Mouse (Mus musculus) embryonic fibroblast, embryonic 13.5 days (primary cell): ENCODE data around the gene Bloc1s4. TPM values are rescaled to one million over a fixed set of nuclear protein-coding genes. Genes with fewer than 3 reads are reported as not detected.
A peak's percentile ranks its signal among the peaks of the same experiment; 100 is the strongest.

ENCODE experiments used
- H3K27ac ChIP-seq: 2 replicates; pipeline ENCODE4 v1.5.1; 2012; ENCODE audit warnings: low read length, control low read depth, inconsistent platforms; ENCODE audit not compliant: insufficient read depth
- H3K4me1 ChIP-seq: 2 replicates; pipeline ENCODE4 v1.6.1; 2011; ENCODE audit warnings: low read length; ENCODE audit not compliant: control insufficient read depth, insufficient read depth
- H3K4me3 ChIP-seq: 2 replicates; pipeline ENCODE4 v1.5.1; 2011; ENCODE audit warnings: mild to moderate bottlenecking, control low read depth, low read length; ENCODE audit not compliant: insufficient read depth
- CTCF ChIP-seq: IDR thresholded peaks from 2 replicates; pipeline ENCODE4 v1.5.1; 2011; ENCODE audit warnings: mild to moderate bottlenecking, control low read depth, low read length, moderate library complexity, borderline replicate concordance; ENCODE audit not compliant: insufficient read depth
- POLR2A ChIP-seq: IDR thresholded peaks from 2 replicates; pipeline ENCODE4 v1.6.1; 2011; ENCODE audit warnings: low read depth, mild to moderate bottlenecking, control low read depth, low read length, moderate library complexity
- polyA plus RNA-seq: library from polyadenylated mRNA; stranded (reverse); fragments of >200 nt; gene quantifications from 2 replicates; pipeline ENCODE4 v1.2.4, GENCODE M21; 2011; ENCODE audit warnings: low read depth; ENCODE audit not compliant: missing spikeins, insufficient read length

Gene Bloc1s4
- polyA plus RNA-seq, 1 experiment: 9.3 TPM

DNA sequence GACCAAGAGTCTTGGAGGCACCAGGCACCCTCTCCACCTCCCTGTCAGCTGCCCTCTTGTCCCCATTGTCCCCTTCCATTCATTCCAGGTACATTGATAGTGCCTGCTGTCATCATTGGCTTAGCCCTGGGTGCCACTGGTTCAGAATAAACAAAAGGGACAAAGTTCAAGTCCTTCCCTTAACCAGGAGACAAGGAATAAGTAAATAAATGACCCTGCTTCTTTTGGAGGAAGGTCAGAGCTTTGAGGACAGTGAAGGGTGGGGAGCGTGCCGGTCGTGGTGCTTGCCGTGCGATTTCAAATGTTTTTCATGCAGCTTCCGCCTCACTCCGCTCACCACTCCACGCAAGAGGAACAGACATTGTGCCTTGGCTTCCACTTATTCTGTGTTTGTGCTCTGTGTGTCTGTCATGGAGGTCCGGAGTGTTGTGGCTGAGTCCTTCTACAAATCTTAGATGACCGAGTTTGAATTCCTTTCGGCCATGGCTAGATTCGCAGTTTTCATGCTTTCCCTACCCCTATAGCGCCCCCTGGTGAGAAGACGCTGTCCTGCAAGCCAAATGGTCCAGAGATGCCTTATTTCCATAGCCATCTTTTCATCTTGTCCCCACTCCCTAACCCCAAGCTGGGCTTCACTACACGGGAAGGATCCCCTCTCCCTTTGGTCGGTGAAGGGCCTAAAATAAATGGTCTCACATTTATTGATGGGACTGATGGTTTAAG lies 6.2 kb downstream of the Bloc1s4 start:
- Histone ChIP-seq H3K4me3 (no peak overlapping the region), H3K4me1 (0 out of 2 replicates have a peak, but pooled peaks cover 2% of the 10 kb centered on the region), H3K27ac (no peak overlapping the region)
- TF ChIP-seq POLR2A (no peak), CTCF (peak; percentile 80)

DNA sequence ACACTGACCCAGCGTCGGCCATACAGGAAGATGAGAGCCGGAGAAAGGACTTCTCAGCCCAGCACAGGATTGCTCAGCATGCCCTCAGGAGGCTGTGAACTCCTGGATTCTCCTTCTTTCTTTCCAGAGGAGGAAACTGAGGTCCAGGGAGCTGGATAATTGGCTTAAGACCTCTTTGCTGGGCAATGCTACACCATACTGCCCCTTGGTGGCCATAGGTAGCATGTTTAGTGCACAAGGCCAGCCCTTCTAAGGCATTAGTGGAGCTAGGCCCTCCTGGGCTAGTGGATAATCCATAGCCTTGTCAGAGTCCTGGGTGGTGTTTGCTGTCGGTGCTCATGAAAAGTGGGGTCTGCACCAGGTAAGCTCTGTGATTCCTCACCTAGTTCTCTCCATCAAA lies 8.6 kb downstream of the Bloc1s4 start:
- Histone ChIP-seq H3K27ac (no peak overlapping the region), H3K4me3 (no peak overlapping the region), H3K4me1 (0 out of 2 replicates have a peak, but pooled peaks cover 2% of the 10 kb centered on the region)
- peak; percentile 75; the same call in 1 of the 2 replicates for TF ChIP-seq CTCF
- no peak for TF ChIP-seq POLR2A

DNA sequence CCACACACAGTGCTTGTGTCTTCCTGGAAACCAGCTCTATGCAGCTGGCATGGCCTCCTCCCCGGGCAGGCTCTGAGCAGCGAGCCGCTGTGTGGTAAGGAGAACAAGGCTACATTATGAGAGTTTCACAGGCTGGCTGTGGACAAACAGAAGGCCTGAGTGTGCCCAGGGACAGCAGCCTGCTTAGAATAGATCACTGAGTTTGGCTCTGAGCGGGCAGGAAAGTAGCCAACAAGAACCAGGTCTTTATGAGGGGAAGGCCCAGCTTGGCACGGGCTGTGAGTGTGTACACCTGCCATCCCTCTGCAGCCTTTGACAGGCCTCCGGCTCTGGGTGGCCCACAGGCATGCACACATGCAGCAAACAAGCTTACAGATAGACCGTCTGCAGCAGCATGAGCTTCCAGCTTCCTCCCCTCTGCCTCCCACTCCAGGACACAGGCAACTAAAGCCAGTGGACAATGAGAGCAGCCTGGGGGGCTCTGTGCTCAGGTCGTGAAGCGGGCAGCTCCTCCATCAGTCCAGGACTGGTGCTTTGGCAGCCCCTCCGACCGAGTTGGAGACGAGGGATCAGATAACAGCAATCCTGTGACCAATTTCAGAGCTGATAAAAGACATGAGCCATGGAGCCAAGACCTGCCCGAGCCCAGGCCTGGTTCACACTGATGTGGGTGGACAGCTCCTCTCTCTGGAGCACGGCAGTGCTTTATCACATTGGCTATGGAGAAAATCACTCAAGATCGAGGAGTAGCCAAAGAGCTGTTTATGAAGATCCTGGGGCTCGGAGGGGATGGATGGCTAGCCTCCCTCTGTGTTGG lies 9.4 kb downstream of the Bloc1s4 start:
- Histone ChIP-seq H3K27ac (no peak overlapping the region), H3K4me1 (0 out of 2 replicates have a peak, but pooled peaks cover 2% of the 10 kb centered on the region), H3K4me3 (no peak overlapping the region)
- TF ChIP-seq CTCF: no peak

DNA sequence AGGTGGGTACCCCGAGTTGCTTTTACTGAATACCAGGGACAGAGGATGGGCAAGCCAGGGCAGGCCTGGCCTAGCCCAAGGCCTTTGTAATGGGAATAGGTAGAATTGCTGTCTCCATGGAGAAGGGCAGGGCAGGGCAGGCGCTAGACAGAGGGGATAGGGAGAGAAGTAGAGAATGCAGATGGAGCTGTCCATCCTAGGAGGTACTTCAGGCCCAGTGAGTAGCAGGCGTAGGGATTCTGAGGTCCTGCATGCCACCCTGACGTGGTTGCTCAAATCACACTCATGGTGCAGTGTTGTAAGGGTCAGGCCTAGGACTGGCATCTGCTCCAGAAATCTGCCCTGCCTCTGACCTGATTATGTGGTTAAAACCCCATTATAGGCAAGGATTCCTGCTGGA lies 10.7 kb downstream of the Bloc1s4 start:
- H3K4me3 ChIP-seq: no peak overlapping the region
- H3K4me1 ChIP-seq: 0 out of 2 replicates have a peak, but pooled peaks cover 2% of the 10 kb centered on the region
- no peak overlapping the region for H3K27ac ChIP-seq
- TF ChIP-seq CTCF (no peak), POLR2A (no peak)

DNA sequence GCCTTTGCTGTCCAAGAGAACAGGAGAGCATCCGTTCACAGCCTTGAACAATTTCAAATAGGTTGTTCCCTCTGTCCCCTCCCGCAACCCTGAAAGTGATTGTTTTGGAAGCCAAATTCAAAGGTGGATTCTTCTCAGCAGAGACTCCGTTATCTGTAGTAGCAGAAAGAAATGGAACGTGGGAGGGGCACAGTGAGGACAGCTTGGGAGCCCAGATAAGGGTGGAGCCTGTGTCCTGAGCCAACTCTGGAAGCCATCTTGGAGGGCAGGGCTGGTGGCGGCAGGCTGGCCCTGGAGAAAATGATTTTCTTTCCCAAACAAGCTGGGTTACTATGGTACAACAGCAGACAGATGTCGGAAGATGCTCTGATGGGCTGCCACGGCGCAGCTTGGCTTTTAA lies 12.4 kb downstream of the Bloc1s4 start:
- no peak for TF ChIP-seq POLR2A
- no peak for TF ChIP-seq CTCF
- Histone ChIP-seq H3K27ac (no peak overlapping the region), H3K4me1 (no peaks in the 10 kb centered on the region), H3K4me3 (no peak overlapping the region)

DNA sequence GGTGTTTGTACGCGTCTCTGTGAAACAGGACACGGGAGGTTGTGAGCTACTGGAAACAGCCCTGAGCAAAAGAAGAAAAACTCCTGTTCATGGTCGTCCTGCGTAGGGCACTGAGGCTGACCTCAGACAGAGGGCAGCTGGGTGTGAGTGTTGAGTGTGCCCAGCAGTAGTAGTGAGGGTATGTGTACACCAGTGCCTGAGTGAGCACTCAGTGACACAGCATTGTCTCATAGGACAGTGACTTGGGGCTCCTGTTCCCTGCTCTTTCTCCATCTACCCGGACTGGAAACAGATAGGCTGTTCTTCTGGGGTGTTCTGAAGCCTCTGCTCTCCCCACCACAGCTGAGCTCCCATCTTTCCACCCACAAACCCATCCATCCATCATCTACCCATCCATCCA lies 13.3 kb downstream of the Bloc1s4 start:
- Histone ChIP-seq H3K4me3 (no peak overlapping the region), H3K4me1 (no peaks in the 10 kb centered on the region), H3K27ac (no peak overlapping the region)
- TF ChIP-seq POLR2A (no peak), CTCF (no peak)

DNA sequence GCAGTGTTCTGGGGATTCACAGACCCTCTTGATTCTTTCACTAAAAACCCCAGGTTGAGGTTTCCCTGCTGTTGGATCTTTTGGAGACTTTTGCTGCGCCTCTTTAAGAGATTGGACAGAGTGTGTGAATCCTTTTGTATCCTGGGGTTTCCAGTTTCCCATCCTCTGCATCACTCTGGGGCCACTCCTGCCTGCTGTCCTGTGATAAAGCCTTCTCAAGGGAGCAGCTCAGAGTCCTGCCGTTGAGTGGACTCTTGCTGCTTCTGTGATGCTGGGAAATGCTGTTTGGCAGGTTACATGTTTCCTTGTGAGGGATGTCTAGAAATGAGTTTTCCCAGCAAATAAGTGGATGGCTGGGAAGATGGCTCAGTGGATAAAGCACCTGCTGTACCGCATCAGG lies 15.0 kb downstream of the Bloc1s4 start:
- Histone ChIP-seq H3K27ac (no peak overlapping the region), H3K4me3 (no peak overlapping the region), H3K4me1 (no peaks in the 10 kb centered on the region)
- TF ChIP-seq CTCF: no peak
- no peak for TF ChIP-seq POLR2A

DNA sequence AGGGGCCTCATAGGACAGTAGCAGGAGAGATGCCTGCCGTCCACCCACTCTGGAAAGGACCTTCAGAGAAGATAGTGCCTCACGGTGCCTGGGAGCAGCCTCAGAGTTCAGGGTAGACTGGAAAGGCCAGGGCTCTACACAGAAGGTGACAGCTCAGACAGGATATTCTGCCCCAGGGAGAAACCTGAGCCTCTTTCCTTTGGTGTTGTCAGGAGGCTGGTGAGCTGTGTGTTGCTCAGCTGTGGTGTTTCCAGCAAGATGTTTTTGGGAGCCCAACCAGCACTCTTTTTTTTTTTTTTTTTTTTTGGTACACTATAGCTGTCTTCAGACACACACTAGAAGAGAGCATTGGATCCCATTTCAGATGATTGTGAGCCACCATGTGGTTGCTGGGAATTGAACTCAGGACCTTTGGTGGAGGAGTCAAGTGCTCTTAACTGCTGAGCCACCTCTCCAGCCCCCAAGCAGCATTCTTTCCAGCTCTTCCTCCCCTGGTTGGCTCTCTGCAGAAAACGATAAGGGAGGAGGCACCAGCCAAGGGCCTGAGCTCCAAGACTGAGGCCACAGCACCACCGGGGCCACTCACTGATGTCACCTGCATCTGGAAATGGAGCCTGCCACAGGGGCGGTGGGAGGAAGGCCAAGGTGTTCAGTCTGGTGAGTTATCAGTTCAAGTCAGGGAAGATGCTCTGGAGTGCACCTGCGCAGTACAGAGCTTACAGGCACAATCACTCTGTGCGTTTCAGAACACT lies 16.4 kb downstream of the Bloc1s4 start:
- TF ChIP-seq CTCF (no peak), POLR2A (no peak)
- Histone ChIP-seq H3K4me3 (no peak overlapping the region), H3K27ac (no peak overlapping the region), H3K4me1 (no peaks in the 10 kb centered on the region)

DNA sequence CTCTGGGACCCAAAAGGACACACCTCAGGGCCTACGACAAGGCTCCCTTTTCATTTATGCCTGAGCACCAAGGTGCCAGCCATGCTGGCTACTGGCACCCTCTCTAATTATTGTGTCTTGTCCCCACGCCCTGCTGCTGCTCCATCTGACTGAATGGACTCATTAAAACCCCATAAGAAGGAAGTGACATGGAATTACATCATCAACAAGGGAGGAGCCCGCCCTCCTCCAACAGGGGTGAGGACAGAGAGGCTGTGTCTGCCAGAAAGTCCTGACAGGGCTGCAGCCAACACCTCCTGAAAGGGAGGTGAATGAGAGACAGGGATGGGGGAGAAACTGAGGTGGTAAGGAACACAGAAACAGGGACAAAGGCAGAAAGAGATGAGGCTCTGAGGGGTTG lies 17.8 kb downstream of the Bloc1s4 start:
- Histone ChIP-seq H3K4me1 (no peaks in the 10 kb centered on the region), H3K4me3 (no peak overlapping the region), H3K27ac (no peak overlapping the region)
- no peak for TF ChIP-seq CTCF
- TF ChIP-seq POLR2A: no peak

DNA sequence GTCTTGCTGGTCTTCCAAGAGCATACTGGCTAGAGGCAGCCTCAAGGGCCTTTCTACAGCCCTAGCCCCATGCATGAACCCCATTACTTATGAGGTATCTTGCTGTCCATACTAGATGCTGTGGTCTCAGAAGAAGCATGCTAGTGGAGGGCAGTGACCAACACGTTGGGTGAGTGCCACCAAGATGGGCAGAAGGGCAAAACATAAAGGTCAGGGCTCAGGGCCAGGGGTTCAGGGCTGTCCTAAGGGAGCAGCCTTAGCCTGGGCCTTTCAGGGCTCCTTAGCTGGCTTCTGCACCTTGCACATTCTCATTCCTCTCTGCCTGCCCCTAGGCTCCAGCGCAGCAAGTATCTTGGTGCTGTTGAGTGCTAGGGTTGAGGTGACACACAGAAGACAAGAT lies 18.5 kb downstream of the Bloc1s4 start:
- no peak overlapping the region for H3K27ac ChIP-seq
- no peak overlapping the region for H3K4me3 ChIP-seq
- no peak for TF ChIP-seq CTCF
- TF ChIP-seq POLR2A: no peak
- no peaks in the 10 kb centered on the region for H3K4me1 ChIP-seq
